Mouse (Mus musculus): ENCODE results near the gene Robo4.

The Robo4 gene

DNA sequence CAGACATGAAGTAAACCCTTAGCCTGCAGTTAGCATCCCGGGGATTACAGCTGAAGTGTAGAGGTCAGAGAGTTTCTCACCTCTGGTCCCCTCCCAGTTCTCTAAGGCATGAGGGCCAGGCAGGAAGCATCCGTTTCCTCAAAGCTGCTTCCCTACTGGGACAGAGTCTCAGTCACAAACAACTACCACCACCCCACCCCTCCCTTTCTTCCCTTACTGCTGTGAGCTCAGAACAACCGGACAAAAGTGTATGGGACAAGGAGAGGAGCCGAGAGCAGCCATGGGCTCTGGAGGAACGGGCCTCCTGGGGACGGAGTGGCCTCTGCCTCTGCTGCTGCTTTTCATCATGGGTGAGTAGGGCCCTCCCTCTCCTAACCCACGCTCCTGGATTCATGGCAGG is at the start of gene Robo4:
TSS of gene Robo4 (plus strand) at position 96 of the 400 bp plus-strand sequence.
- DNase-seq (ENCODE audit: low read depth, low spot score), result no peak

DNA sequence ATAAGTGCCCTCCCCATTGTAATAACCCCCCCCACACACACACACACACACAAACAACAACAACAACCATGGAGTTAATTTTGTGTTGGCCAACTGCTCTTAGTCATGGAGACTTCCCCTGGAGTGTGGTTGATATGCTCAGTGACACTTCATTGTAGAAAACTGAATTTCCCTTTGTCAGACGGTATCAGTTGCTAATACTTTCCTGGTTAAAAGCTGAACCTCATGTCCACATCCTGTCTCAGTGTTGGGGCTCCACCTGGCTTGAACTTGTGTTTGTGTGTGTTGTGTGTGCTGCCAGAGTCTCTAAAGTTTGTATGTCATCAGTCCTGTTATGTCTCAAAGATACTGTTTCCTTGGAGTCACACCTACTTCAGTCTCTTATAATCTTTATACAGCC is 47.2 kb upstream of the Robo4 start:
- DNase-seq (ENCODE audit: low read depth, low spot score), result no peak

DNA sequence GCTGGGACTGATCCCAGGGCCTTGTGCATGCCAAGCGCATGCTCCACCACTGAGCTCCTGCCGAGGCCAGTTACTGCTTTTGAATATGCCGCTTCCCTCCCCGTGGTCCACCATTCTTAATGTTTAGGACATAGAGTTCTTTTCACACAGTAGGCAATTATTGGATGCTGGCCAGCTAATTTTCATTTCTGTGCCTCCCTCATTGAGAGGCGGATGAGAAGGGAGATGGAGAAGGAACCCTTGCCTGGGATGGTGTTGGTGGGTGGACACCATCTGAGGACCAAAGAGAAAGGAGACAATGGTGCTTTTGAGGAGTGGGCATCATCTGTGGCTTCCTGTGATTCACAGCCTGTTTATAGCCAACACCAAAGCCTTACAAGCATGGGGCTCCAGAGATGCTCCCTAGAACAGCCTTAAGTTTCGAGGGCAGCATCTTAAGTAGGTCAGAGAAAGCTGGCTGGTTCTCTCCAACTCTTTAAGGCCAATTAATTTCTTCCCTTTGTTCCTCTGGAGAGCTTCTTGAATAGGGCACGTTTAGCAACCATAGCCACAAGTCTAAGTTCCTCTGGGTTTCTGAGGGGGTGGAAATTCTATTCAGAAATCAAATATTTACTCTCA is 42.9 kb upstream of the Robo4 start:
- no peak for DNase-seq (ENCODE audit: low read depth, low spot score)

DNA sequence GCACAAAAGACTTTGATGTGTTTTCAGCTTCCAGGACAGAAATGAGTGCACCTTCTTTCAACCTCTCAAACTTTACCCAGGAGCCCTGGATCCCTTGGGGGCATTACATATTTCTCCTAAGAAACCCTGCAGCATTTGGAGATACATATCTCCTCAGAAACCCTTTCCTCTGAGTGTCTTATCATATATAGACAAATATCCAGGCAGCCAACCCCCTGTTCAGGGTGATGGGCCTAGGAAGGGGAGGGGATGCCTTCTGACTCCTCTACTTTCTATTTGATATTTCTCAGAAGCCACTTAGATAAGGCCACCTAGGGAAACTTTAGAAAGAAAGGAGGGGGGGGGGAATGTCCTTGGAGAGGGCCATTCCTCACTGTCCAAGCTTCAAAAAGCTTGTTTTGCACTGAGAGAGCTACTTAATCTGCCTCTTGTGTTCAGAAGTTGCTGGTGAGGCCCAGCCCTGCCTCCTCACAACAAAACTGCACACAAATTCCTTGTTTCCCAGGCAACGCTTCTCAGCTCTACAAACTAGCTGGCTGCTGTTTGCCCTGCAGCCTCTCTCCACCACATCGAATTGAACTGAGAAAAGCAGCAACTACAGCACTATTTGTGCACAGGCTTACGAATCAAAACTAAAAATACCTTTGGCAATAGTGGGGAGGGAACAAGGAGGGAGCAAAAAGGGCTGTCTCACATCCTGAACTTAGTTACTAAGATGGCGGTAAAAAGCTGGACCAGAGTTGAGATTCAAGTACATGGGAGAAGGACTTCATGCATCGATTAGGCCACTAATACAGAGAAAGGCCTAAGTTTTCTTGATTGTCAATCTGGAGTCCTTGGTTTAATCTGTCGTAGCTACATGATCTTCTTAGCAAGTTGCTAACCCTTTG is 42.1 kb upstream of the Robo4 start:
- no peak for DNase-seq (ENCODE audit: low read depth, low spot score)

DNA sequence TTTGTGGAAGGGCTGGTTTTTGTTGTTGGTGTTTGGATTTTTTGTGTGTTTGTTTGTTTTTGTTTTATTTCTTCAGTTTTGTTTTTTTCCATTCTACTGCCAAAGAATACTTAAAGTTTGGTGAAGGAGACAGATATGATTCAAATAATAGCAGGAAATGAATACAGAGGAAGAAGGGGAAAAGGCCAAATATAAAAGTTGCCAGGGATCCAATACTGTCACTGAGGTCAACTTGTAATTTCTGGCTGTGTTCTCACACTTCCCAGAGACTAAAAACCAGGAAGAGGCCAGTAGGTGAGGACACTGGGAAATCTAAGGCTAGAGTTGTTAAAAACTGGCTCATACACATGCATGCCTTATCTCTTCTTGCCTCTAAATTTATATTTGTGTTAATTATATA is 39.6 kb upstream of the Robo4 start:
- DNase-seq (ENCODE audit: low read depth, low spot score), result no peak

DNA sequence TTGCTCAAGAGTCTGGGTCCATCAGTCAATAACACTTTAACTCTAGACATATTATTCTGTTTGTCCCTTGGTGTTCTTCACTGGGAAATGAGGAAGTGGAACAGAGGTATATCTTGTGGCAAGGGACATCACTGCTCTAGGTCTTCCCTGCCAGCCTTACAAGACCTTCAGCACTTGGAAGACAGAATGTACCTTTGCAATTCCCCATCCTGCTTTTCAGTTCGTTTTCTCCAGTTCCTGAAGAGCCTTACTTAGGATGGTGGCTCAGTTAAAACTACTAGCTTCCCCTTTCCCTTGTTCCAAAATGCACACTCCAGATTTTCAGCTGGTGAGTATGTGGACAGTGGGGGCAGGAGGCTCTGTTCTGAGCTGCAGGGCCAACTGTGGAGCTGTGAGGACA is 38.8 kb upstream of the Robo4 start:
- DNase-seq (ENCODE audit: low read depth, low spot score), result no peak

DNA sequence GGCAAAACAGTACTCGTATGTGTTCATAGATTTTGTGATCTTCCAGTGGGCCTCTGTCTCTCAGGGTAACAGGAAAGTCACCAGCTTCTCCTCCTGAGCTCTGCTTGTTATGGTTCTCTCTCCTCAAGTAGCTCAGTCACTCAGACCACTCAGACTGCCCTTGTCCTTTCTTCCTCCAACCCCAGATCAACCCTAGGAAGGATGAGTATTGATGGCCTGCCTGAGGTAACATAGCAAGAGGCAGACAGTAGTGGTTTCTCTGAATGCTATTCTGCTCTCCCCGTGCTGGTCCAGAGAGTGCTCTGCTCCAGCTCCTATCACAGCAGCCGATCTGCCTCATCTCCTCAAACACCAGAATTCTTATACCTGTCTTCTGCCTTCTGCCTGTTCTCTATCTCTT is 38.1 kb upstream of the Robo4 start:
- DNase-seq (ENCODE audit: low read depth, low spot score), result no peak

DNA sequence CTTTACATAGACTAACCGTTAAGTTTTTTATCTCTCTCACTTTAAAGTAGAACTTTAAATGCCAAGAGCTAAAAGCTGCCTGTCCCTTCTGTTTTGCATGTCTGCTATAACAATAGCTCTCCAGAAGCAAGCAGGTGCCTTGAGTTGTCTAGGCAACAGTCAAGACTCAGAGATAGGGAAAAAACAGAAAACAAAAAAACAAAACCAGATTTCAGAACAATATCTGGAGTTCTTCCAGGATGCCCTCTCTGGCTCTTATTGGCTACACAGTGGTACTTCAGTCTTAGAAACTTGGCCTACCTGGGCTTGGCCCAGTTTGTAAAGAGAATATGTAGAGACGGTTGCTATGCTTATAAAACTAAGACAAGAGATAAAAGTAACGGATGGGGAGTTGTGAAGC is 37.3 kb upstream of the Robo4 start:
- no peak for DNase-seq (ENCODE audit: low read depth, low spot score)

DNA sequence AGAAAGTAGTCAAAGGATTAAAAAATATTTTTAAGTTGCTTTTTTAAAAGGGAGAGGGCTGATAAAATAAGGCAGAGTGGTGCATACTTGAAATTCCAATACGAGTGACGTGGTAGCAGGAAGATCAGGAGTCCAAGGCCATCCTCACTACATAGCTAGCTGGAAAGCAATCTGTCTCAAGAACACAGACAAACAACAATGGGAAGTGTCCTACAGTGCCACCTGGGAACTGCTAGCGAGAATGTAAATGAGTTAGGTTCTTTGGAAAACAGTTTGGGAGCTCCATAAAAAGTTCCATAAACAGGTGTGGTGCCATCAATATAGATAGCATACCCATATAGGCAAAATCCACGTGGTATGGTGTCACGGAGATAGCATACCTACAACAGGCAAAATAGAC is 36.0 kb upstream of the Robo4 start:
- no peak for DNase-seq (ENCODE audit: low read depth, low spot score)

DNA sequence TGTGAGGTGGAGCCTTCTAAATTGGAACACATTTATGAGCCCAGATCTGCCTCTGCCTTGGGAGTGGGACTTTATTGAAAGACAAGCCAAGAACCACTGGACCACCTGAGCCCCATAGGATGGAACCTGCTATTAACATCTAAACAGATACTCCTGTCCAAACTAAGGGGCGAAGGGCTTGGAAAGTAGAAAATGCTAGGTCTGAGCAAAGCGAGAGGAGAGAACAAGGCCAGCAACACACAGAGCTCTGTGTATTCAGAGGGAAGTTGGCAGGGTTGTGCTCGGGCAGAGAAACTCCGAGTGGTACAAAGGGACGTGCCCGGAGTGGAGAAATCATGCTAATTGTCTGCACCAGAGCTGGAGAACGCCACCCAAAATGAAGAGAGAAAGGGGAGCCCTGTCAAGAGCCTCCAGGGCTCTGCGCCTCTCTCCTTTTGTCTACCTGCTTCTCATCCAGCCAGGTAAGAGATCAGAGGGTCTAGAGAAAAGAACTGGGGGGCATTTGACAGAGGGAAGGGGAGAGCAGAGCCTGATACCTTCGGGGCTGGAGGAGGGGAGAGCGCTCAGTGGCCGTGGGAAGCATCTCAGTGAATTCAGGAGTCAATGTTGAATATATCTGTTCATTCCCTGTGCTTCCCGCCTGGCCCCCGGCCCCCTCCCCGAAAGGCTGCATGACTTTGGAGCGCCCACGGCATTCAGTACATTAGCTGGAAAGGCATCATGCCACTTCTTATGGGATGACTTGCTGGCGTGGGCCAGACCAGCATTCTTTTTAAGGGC is 34.2 kb upstream of the Robo4 start, which contains the start of gene Hepacam:
TSS of gene Hepacam (plus strand) at position 51 of the 780 bp plus-strand sequence.
- no peak for DNase-seq (ENCODE audit: low read depth, low spot score)

DNA sequence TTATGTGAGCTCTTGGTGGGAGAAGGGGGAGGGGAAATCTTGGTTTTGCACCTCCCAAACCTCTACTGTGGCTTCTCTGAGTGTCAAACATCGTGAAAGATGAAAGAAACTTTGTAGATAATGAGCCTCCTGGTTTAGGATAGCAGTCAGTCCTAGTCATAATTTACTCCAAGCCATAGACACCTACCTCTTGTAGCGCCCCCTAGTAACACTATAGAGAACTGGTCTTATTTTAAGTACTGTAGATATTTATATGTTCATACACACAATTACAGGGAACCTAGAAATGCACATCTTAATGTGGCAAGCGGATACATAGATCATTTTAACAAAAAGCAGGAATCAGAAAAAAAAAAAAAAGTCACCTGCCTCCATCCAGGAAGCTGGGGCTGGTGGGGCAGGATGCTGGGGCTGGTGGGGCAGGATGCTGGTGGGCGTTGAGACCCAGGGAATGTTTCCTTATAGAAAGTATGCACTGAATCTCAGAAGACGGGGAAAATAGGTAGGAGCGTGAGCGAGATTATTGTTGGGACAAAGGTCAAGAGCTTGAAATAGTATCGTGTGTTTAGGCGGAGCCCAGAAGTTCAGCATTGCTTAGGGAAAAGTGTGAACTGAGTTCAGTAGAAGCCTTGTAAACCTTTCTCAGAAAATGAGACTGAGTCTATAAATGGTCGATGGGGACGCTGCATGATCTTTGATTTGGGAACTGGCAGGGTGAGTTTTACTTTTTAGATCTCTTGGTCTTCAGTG is 33.4 kb upstream of the Robo4 start:
- no peak for DNase-seq (ENCODE audit: low read depth, low spot score)

DNA sequence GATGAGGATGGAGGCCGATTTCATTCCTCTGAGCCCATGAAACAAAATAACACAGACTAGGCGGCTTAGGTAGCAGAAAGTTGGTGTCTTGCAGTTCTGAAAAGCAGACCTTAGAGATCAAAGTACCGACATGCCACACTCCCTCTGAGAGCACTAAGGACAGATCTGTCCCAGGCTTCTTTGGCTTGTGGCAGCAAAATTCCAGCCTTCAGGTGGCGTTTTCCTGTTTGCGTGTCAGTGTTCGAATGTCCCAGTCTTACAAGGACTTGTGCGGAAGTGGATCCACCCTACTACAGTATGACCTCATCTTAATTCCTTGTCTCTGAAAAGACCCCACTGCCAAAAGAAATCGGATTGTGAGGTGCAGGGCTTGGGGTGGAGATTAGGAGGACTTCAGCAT is 32.8 kb upstream of the Robo4 start:
- no peak for DNase-seq (ENCODE audit: low read depth, low spot score)

DNA sequence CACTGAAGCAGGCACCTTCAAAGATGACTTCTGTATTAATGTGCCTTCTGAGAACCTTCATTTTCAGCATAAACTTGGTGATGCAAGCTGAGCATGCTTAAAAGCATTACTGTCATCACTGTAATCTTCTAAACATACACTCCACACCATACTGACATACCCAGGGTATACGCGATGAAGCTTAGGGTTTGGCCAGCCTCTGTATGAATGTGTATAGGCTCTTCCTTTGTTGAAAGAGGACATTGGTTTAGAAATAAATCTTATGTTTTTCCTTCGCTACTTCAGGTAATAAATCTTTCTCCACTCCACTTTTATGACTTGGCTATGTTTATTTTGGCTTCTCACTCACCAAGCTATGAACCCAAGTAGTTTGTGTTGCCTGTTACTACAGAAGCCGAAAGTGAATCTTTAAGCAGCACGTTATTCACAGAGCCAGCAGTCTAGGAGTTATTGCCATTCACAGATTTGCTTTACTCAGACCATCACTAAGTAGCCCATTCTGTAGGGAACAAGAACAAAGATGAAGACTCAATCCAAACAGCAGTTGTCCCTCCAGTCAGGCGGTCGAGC is 30.4 kb upstream of the Robo4 start:
- DNase-seq (ENCODE audit: low read depth, low spot score), result no peak

DNA sequence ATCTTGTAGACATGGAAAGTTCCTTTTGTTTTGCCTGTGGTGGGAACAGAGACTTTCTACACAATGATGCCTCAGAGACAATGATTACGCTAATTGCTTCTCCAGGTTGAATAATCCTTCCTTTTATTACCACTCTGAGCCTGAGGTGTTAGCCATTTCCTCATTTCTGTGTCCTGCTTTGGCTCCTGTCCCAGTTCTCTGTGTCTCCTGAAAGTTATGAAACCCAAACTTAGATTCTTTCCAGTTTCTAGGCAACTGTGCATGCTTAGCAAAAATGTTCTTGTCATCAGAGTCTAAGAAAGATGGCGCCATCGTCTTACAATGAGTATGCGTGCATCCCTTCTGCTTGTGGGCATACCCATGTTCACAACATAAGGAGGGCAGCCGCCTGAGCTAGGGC is 26.0 kb upstream of the Robo4 start:
- DNase-seq (ENCODE audit: low read depth, low spot score), result no peak

DNA sequence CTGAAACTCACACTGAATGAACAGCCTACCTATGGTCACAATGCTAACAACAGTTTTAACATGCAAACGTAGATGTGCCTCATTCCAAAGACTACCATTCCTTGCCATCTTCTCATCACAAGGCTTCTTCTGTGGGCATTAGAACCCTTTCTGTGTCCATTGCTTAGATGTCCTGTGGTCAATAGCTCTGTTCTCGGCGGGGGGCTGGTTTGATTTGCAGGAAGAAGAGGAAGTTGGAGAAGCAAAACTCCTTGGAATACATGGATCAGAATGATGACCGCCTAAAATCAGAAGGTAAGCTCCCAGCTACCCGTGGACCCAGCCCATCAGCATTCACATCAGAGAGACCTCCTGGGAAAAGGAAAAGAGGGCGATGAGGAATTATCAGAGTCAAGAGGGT is 18.5 kb upstream of the Robo4 start:
- no peak for DNase-seq (ENCODE audit: low read depth, low spot score)

DNA sequence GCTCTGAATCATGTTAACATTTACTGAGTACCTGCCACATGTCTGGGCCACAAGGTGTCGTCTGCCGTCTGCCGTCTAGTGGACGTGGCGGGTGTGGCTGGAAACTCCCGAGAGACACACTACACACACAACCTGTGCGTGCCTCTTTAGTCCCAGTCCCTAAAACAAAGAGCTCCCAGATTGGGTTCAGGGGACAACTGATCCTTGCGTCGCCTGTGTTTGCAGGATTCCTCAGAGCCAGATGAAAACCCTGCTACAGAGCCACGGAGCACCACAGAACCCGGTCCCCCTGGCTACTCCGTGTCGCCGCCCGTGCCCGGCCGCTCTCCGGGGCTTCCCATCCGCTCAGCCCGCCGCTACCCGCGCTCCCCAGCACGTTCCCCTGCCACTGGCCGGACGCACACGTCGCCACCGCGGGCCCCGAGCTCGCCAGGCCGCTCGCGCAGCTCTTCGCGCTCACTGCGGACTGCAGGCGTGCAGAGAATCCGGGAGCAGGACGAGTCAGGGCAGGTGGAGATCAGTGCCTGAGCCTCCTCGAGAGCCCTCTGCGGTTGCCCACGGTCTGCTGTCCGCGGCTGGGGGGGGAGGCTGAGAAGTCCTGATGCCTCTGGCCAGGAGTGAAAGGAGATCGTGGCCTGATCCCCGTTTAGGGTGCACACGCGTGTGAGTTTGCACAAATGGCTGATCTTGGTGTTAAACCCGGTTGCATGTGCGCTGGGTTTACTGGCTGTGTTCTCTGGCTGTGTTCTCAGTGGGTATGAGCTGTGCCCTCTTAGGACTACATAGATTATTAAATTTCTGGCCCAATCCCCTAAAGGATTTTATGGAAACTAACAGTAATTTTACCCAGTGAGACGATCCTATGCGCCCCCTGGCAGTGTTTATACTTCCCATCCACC is 17.2 kb upstream of the Robo4 start:
- no peak for DNase-seq (ENCODE audit: low read depth, low spot score)

DNA sequence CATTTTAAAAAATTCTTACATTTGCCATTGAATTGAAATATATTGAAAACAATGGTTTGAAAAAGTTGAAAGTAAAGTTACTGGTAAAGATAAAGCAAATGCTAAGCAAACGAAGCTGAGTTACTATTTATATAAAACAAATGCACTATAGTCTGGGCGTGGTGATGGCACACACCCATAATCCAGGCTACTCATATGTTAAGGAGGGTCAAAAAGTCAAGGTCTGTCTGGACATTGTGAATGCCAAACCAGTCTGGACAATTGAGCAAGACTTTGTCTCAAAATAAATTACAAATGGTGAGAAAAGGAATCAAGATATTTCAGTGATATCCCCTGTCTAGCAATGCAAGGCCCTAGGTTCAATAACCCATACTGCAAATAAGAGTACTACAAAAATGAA is 10.8 kb upstream of the Robo4 start:
- no peak for DNase-seq (ENCODE audit: low read depth, low spot score)

DNA sequence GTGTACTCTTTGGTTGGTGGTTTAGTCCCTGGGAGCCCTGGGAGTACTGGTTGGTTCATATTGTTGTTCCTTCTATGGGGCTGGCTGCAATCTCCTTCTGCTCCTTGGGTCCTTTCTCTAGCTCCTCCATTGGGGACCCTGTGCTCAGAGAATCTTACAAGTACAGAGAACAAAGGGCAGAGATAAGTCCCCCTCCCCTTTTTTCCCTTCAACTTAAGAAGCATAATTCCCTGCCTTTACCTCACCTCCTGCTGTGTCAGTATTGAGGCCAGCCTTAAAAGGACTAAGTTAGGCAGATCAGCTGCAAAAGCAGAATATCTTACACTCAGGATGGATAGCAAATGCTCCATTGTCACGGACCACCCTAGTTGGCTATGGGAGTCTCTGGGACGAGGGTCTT is 9.6 kb upstream of the Robo4 start:
- DNase-seq (ENCODE audit: low read depth, low spot score), result no peak

DNA sequence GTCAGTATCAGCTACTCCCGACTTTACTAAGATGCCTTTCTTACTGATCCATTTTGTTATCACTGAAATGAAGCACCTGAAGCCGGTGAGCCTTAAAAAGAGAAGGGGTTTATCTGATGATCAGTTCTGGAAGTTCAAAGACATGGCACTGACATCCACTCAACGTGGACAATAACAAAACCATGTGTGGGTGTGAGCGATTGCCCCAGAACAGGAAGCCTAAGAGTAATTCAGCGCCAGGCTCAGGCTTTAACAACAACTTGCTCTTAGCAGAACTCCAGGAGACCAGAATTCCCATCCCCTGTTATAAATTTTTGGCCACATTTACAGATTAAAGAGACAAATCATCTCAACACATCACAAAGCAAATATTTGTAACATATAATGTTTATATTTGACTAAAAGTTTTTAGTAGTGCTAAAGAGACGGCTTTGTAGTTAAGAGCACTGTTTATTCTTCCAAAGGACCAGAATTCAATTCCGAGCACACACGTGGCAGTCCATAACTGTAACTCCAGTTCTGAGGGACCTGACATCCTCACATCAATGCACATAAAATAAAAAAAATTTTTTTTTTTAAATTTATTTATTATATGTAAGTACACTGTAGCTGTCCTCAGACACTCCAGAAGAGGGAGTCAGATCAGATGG is 8.1 kb upstream of the Robo4 start:
- DNase-seq (ENCODE audit: low read depth, low spot score), result no peak

DNA sequence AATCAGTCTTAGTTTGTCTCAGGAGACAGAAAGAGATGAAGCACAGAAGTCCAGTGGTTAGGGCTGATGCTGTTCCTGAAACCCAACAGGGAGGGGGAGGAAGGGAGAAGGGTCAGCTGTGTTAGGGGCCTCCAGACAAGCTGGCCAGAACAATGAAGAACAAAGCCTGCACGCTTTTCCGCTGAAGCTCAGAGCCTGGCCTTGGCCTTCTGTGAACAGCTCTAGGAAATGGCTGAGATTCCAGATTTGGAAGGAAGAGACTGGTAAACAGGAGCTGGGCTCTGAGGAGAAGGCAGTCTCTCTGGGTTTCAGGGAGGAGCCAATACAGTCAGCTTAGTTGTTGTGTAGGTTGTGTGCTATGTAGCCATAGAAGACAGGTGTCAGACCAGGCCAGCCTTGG is 1.1 kb upstream of the Robo4 start:
- DNase-seq (ENCODE audit: low read depth, low spot score), result no peak
